Comparison of ENCODE assay signal across 8 mouse cellular contexts in the genomic region with DNA sequence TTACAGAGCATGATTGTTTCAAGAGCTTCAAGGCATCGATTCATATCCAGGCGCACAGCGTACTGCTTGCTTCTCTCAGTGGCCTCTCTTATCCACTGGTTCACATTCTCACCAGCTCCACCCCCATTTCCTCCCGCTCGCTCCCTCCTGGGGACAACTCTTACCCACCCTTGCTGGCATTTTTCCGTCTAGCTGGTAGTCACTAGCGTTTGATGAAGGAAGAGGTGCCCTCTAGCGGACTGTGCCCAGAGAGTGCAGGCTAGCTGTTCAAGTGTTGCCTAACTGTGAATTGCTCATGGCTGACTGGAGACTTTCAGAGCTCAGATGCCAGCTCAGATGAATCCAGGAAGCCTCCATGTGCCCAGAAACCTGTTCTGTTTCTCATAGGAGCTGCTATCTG.
A peak's percentile ranks its signal among the peaks of the same experiment; 100 is the strongest.
DNase-seq lines count a peak whose midpoint lies in the region; ATAC-seq and TF ChIP-seq lines count a peak whose summit lies in the region.

No protein-coding gene starts in this region.

- WGBS in cerebellum, adult 2 months, result 5% methylated on average over 8 of the region's 8 CpGs
- WGBS in hindbrain, embryonic 11.5 days, result 8% methylated on average over 8 of the region's 8 CpGs

- H3K27ac ChIP-seq in cerebellum, adult 2 months (ENCODE audit: insufficient read depth, low read length), result no peak overlapping the region
- H3K27ac ChIP-seq in hindbrain, embryonic 11.5 days (ENCODE audit: low read depth, low read length), result no peak overlapping the region

- no peak overlapping the region for H3K4me2 ChIP-seq in hindbrain, embryonic 11.5 days (replicated peaks; ENCODE audit: low read depth, low read length)

- TF ChIP-seq CTCF in cerebellum, adult 2 months (IDR thresholded peaks at IDR 0.05; ENCODE audit: borderline replicate concordance, insufficient read depth, low read depth, low read length), result peak; percentile 83

- 0 out of 2 replicates have a peak overlapping the region, but pooled peaks have one; percentile 21 for H3K9ac ChIP-seq in hindbrain, embryonic 11.5 days (ENCODE audit: low read depth, low read length)

- peak; percentile 85 for DNase-seq in MEL-GATA-1-ER (ENCODE audit: extremely low read depth, low read depth)
- peak; percentile 70 to 76 for DNase-seq in cerebellum, adult 2 months
- peak; percentile 88 to 94 for DNase-seq in frontal cortex, adult 2 months (ENCODE audit: extremely low spot score in 1 of 2, low spot score in 1 of 2)
- DNase-seq in hindbrain, embryonic 11.5 days (ENCODE audit: low spot score), result peak; percentile 88
- peak; percentile 83 to 95 for DNase-seq in layer of hippocampus, postnatal 14 days (ENCODE audit: low spot score in 2 of 2)
- DNase-seq in lung, postnatal 14 days, result peak; percentile 77
- DNase-seq in retina, postnatal 7 days (ENCODE audit: low read depth, low spot score), result peak; percentile 82
- DNase-seq in urinary bladder, postnatal 25 days (ENCODE audit: low spot score), result peak; percentile 59

- TF ChIP-seq POLR2A in cerebellum, adult 2 months (IDR thresholded peaks at IDR 0.05; ENCODE audit: borderline replicate concordance, insufficient read depth, low read length), result no peak

- H3K4me1 ChIP-seq in cerebellum, adult 2 months (ENCODE audit: control insufficient read depth, insufficient read depth, low read length), result no peaks in the 10 kb centered on the region; the same call in 1 of the 2 replicates
- no peaks in the 10 kb centered on the region for H3K4me1 ChIP-seq in hindbrain, embryonic 11.5 days (replicated peaks; ENCODE audit: control insufficient read depth, insufficient read depth, low read length)

- H3K9me3 ChIP-seq in hindbrain, embryonic 11.5 days (ENCODE audit: control insufficient read depth, low read length), result no peaks in the 10 kb centered on the region

- H3K4me3 ChIP-seq in cerebellum, adult 2 months (replicated peaks; ENCODE audit: insufficient read depth, low read depth, low read length), result no peak overlapping the region
- no peak overlapping the region for H3K4me3 ChIP-seq in hindbrain, embryonic 11.5 days (ENCODE audit: low read depth, low read length)

- no peaks in the 10 kb centered on the region for H3K36me3 ChIP-seq in hindbrain, embryonic 11.5 days (ENCODE audit: control insufficient read depth, insufficient read depth, low read length)

- peak; percentile 51; the same call in 1 of the 2 replicates for ATAC-seq in hindbrain, embryonic 11.5 days (ENCODE audit: low FRiP score)

- no peaks in the 10 kb centered on the region for H3K27me3 ChIP-seq in cerebellum, adult 2 months (ENCODE audit: control insufficient read depth, insufficient read depth, low read length)
- no peaks in the 10 kb centered on the region for H3K27me3 ChIP-seq in hindbrain, embryonic 11.5 days (ENCODE audit: control insufficient read depth, insufficient read depth, low read length)
